Mouse (Mus musculus): Measurements from ENCODE around the gene Bicd1.

The Bicd1 gene

GRCm38 (mm10) chr6:149565720-149566498, 157.2 kb downstream of the Bicd1 start:
- in situ Hi-C loops (cut with MboI; ENCODE audit: unreplicated experiment in 2 of 2): no loop called here

- in situ Hi-C loops (cut with MboI; ENCODE audit: unreplicated experiment in 2 of 2): no loop called here
Measured at GRCm38 (mm10) chr6:149567219-149567618, 158.5 kb downstream of the Bicd1 start.

- in situ Hi-C loops (cut with MboI; ENCODE audit: unreplicated experiment in 2 of 2): no loop called here
Measured at GRCm38 (mm10) chr6:149574288-149574687, 165.6 kb downstream of the Bicd1 start.

GRCm38 (mm10) chr6:149580053-149580452, 171.4 kb downstream of the Bicd1 start:
- in situ Hi-C loops (cut with MboI; ENCODE audit: unreplicated experiment in 2 of 2): no loop called here

- in situ Hi-C loops (cut with MboI; ENCODE audit: unreplicated experiment in 2 of 2): no loop called here
Measured at GRCm38 (mm10) chr6:149585708-149586504, 177.2 kb downstream of the Bicd1 start.
